Mouse (Mus musculus): ENCODE results near the gene Tmem215.

- TF ChIP-seq CTCF (IDR thresholded peaks at IDR 0.05; ENCODE audit: low read depth) (no peak), EP300 (IDR thresholded peaks at IDR 0.05; ENCODE audit: low read depth) (no peak)
Measured at GRCm38 (mm10) chr4:40473911-40474310, 1.9 kb downstream of the Tmem215 start.
